Comparison of ENCODE assay signal across 8 mouse cellular contexts in genomic region chr6:34028933-34029745, GRCm38 (mm10). TPM values are rescaled to one million over a fixed set of nuclear protein-coding genes. Genes with fewer than 3 reads are reported as not detected.
DNase-seq lines count a peak whose midpoint lies in the region; ATAC-seq and TF ChIP-seq lines count a peak whose summit lies in the region.

TSS of gene Lrguk (plus strand) at chr6:34029448.

- TF ChIP-seq POLR2A in cerebellum, adult 2 months (IDR thresholded peaks at IDR 0.05; ENCODE audit: borderline replicate concordance, insufficient read depth, low read length) = peak; percentile 46; the same call in 1 of the 2 replicates

- H3K36me3 ChIP-seq in hindbrain, embryonic 12.5 days = no peaks in the 10 kb centered on the region

- 4% methylated on average over 32 of the region's 32 CpGs for WGBS in cerebellum, adult 2 months
- WGBS in hindbrain, embryonic 12.5 days = 4% methylated on average over 32 of the region's 32 CpGs

- H3K4me3 ChIP-seq in cerebellum, adult 2 months (replicated peaks; ENCODE audit: insufficient read depth, low read depth, low read length) = peak within 1 kb of the TSS; percentile 74
- peak within 1 kb of the TSS; percentile 52 for H3K4me3 ChIP-seq in hindbrain, embryonic 12.5 days

- no peak within 1 kb of the TSS for H3K27ac ChIP-seq in cerebellum, adult 2 months (ENCODE audit: insufficient read depth, low read length)
- H3K27ac ChIP-seq in hindbrain, embryonic 12.5 days = peak within 1 kb of the TSS; percentile 24; the same call in 1 of the 2 replicates

- peak within 1 kb of the TSS; percentile 67 for H3K9ac ChIP-seq in hindbrain, embryonic 12.5 days

- peak within 1 kb of the TSS; percentile 87 for H3K4me2 ChIP-seq in hindbrain, embryonic 12.5 days (replicated peaks)

- no peaks in the 10 kb centered on the region for H3K4me1 ChIP-seq in cerebellum, adult 2 months (ENCODE audit: control insufficient read depth, insufficient read depth, low read length)
- peaks cover 10% of the 10 kb centered on the region for H3K4me1 ChIP-seq in hindbrain, embryonic 12.5 days

- peak; percentile 76 for DNase-seq in MEL-GATA-1-ER (ENCODE audit: extremely low read depth, low read depth)
- peak; percentile 85 for DNase-seq in cerebellum, adult 2 months
- DNase-seq in frontal cortex, adult 2 months (ENCODE audit: extremely low spot score in 1 of 2, low spot score in 1 of 2) = peak; percentile 75 to 93
- DNase-seq in layer of hippocampus, postnatal 14 days (ENCODE audit: low spot score in 2 of 2) = peak; percentile 86 to 93
- peak; percentile 86 for DNase-seq in lung, postnatal 14 days
- DNase-seq in retina, adult 2 months (ENCODE audit: low read depth, low spot score) = peak; percentile 83
- peak; percentile 83 to 89 for DNase-seq in thymus, postnatal 36 days

- no peak for TF ChIP-seq CTCF in cerebellum, adult 2 months (IDR thresholded peaks at IDR 0.05; ENCODE audit: borderline replicate concordance, insufficient read depth, low read depth, low read length)

- H3K27me3 ChIP-seq in cerebellum, adult 2 months (ENCODE audit: control insufficient read depth, insufficient read depth, low read length) = no peaks in the 10 kb centered on the region
- H3K27me3 ChIP-seq in hindbrain, embryonic 12.5 days = peaks cover 5% of the 10 kb centered on the region; the same call in 1 of the 2 replicates

- peak; percentile 94 for ATAC-seq in hindbrain, embryonic 12.5 days (ENCODE audit: low FRiP score)

- no peaks in the 10 kb centered on the region; the same call in 1 of the 2 replicates for H3K9me3 ChIP-seq in hindbrain, embryonic 12.5 days (replicated peaks)

RNA-seq across cellular contexts. Expression of gene Lrguk, which starts in this region (rescaled TPM):
- 0.41 and 0.43 TPM in 2 replicates for polyA plus RNA-seq in cerebellum, adult 2 months (2012; rRNA removed)
- polyA plus RNA-seq in frontal cortex, adult 2 months (2012; rRNA removed) = 1.2 TPM in 2 replicates
- polyA plus RNA-seq in hindbrain, embryonic 12.5 days (2016; fragmentation: Nextera tagmentation; extraction: Ambion mirVana) = 0.96 and 1.4 TPM in 2 replicates
- total RNA-seq in layer of hippocampus, postnatal 14 days (2021) = 1 to 10 TPM; 2.6 to 4.4 TPM

Comparison
In these comparisons a context has a peak if more than half of its experiments do, and no peak if none do; other contexts are left out.
1. Peak in DNase-seq and H3K4me3 ChIP-seq in cerebellum, adult 2 months; RNA of the gene not detected or under 1 TPM.